Mouse (Mus musculus) telencephalon, adult 2 months (tissue): ENCODE results near the gene Slc44a2.
A peak's percentile ranks its signal among the peaks of the same experiment; 100 is the strongest.

Source experiments
- DNase-seq: peaks from one replicate; pipeline ENCODE4 v3.0.0-alpha.2; 2011; ENCODE audit warnings: low read depth, low spot score

Slc44a2 gene

DNA sequence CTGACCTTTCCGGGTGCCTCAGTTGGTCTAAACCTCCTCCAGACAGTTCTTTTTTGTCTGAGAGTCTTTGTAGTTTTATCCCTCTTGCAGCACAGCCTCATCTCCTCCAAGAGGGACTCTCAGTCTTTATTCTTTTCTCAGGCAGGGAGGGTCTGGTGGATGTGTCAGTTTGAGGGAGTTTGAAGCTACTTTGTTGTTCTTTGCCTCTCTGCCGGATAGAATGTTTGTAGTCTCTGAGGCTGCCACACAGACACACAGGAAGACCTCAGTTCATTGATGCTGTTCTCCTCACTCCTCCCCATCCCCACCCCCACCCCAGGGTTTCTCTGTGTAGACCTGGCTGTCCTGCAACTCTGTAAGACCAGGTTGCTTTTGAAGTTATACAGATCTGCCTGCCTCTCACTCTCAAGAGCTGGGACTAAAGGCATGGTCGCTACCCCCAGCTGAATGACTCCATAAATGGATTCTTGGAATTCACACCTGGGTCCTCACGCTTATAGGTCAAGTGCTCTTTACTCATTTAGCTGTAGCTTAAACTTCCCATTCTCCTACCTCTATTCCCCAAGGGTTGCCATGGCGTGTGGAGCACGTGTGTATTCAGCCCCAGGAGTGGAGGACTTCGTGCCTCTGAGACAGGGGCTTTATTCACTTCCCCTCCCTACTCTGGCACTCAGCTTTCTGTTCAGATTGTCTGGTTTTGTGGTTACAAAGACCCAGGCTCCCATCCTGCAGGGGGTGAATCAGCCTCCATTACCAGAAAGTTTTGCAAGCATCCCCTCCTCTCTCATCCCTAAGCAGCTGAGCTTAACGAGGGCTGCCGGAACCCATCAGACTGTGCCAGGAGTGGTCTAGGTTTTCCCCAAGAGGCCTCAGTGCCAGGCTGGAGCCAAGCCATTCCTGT, 11.9 kb downstream of the Slc44a2 start:
- DNase-seq: no peak

DNA sequence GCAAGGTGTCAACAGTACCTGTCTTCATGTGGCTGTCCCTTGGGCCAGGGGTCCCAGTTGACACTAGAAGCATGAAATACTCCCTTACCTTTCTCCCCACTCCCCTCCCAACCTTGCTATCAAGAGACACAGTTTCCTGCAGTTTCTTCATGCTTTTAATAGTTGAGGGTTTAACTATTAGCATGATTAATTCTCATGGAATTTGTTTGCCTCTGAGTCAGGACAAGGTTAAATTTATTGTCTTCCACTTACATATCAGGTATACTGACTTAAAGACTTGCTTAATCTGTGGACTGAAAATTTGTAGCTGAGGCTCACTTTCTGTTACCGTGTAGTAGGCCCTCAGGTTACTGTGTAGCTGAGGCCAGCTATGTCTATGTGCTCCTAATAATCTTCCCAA, 13.0 kb downstream of the Slc44a2 start:
- no peak for DNase-seq

GRCm38 (mm10) chr9:21334747-21335146, 14.2 kb downstream of the Slc44a2 start:
- no peak for DNase-seq

DNA sequence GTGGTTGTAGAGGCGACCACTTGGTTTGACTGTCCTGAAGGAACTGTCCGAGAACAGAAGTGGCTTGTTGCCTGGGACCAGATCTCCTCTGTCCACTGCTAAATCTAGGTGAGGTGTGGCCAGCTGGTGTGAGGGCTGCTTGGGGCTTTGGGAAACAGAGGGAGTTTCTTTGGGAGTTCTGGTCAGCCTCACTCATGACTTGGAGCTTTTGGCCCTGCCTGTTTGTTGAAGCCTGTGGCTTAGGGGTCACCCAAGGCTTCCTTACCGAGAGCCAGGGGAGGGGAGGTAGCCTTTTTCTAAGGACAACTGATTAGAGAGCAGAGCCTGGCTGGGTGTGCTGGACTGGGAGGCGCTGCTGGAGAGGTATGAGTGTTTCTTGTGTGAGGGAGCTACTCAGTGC, 14.9 kb downstream of the Slc44a2 start:
- DNase-seq: no peak

DNA sequence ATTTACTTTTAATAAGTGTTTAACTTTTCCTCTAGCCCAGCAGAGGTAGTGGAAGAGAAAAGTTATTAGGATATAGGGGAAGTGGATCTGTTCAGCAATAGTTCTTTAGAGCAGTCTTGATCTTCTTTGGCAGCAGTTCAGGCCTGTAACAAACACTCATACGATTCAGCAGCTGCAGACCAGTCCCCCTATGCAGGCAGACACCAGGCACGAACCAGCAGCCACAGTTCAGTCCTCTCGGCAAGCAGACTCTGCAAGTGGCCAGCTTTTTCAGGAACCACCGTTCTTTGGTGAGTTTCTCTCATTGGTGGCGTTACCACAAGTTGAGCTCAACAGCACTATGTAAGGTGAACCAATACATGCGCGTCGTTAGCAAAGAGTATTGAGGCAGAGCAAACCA, 16.0 kb downstream of the Slc44a2 start:
- DNase-seq: no peak

DNA sequence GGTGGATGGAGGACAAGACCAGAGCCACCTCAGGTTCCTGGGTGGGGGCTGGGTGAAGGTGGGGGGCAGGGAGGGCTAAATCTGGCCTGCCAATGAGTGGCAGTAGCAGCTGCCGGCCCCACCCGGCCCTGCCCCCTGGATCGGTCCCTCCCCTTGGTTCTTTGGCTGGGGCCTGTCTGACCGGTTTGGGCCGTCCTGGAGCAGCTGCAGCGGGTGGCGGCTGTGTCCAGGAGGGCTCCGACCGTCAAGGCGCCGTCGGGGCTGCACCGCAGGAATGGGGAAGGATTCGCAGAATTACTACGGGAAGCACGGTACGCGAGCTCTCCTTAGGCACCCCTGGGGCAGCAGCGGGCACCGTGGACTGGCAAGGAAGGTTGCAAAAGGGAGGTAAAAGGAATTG, 17.2 kb downstream of the Slc44a2 start:
- DNase-seq: no peak

DNA sequence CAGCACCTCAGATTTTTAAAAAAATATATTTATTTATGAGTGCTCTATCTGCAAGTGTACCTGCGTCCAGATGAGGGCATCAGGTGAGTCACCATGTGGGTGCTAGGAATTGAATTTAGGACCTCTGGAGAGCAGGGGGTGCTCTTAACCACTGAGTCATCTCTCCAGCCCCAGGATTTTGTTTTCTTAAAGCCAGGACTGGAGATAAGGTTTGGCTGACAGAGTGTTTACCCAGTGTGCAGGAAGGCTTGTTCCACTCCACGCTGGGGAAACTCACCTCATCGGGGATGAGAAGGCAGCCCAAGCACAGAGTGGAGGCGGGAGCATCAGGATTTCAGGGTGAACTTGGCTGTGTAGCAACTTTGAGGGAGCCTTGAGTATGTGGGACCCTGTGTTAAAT, 19.9 kb downstream of the Slc44a2 start:
- no peak for DNase-seq

GRCm38 (mm10) chr9:21346627-21347365, 26.3 kb downstream of the Slc44a2 start:
- no peak for DNase-seq

DNA sequence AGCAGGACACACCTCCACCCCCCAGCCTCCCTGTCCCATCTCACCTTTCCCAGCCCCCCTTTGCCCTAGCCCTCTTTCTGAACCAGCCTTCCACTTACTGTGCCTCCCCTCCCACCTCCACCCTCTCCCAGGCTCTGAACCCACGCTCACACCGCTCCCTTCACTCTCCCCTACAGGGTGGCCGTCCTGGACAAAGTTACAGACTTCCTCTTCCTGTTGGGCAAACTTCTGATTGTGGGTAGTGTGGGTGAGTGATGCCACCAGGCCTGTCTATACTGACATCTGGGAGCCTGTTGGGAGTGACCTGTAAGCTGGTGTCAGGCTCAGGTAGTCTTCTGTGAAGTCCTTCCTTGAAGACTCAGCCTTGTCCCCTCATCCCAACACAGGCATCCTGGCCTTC, 27.7 kb downstream of the Slc44a2 start:
- no peak for DNase-seq

DNA sequence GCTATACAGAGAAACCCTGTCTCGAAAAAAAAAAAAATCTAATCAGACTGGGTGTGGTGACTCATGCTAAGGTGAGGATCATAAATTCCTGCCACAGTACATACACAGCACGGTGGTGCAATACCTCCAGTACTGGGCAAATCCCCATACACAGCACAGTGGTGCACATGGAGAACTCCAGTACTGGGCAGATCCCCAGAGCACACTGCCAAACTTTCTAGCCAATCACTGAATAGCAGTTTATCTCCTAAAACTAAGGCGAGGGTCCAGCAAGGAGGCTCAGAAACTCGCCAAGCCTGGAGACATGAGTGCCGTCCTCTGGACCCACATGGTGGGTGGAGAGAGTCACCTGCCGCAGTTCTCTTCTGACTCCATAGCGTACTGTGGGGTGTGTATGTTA, 30.7 kb downstream of the Slc44a2 start:
- DNase-seq: no peak

DNA sequence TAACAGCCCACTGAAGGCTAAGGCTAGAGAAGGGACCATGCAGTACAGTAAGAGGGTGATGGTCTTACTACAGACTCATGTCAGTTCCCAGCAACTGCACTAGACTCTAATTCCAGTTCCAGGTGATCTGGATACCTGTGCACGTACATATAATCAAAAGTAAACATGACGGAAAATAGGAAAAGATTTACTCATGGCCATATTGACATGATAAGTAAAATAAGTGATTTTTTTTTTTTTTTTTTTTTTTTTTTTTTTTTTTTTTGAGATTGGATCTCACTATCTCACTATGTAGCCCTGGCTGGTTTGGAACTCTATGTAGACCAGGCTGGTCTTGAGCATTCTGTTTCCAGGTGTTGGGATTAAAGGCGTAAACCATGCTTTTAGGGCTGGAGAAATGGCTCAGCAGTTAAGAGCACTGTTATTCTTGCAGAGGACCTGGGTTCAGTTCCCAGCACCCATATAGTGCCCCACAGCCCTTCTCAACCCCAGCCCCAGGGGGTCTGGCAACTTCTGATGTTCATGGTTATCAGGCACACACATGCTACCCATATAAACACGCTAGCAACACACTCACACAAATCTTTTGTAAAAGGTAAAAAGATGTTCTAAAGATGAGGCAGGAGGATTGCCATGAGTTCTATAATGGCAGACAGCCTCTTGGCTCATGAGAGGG, 31.3 kb downstream of the Slc44a2 start:
- DNase-seq: no peak

DNA sequence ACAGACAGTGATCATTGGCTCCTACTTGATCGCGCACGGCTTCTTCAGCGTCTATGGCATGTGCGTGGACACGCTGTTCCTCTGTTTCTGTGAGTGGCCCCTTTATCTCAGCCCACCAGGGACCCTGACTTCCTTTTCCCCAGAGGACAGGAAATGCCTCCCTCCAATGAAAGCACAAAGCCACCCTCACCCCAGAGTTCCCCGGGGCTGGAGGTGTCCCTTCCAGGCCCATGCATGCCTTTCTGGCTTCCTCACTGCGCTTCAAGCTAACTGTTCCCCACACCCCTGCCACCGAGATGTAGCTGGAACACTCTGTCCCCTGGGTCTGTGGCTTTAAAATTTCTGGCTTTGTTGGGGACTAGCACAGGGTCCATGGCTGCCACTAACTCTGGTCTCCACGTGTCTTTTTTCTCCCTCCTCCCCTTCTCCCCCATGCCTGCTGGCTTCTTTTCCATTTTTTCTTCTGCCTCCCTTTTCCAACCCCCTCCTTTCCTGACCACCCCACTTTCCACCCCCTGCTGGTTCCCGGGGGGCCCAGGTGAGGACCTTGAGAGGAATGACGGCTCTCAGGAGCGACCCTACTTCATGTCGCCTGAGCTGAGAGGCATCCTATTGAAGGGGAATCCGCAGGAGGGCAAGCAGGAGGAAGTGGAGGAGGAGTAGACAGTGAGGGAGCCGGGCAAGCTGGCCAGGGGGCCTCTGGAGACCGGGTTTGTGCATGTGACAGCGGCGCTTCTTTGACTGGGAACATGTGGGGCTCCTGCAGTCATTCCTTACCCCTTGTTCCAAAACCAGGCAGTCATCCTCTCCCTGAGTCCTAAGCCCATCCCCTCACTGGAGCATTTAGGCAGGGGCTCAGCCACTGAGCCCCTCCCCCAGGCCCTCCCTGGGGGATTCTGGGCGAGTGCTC, 32.2 kb downstream of the Slc44a2 start:
- DNase-seq: no peak

DNA sequence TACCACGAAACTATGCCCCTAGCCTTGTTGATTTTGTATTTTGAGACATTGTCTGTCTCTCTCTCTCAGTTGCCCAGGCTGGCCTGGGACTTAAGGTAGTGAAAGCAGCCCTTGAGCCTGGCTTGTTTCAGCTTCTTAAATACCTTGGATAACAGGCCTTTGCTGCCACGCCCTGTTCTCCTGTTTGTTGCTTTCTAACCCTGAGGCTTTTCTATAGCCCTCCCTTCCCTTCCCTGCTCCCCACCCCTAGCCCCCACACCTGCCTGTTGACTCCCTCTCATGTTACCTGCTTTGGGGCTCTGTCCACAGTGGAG, 32.8 kb downstream of the Slc44a2 start:
- DNase-seq: no peak

DNA sequence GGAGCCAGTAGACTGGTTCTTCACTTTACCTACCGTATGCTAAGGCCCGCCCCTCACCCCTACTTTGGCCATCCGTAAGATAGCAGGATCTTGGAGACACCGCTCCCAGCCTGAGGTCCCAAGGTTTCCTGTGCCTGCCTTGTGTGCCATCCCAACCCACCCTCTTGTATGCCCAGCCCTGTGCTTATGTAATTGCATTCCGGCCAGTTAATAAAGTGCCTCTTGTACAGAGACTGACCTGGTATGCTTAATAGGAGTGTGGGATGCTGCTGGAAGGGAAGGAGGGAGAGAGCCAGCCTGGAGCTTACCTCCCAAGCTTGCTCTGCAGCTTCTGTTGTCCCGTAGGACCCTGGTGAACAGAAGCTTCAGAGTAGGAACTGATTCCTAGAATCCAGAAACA, 34.3 kb downstream of the Slc44a2 start:
- no peak for DNase-seq

GRCm38 (mm10) chr9:21356981-21357718, 36.7 kb downstream of the Slc44a2 start:
- DNase-seq: peak; percentile 47

- peak; percentile 34 for DNase-seq
Measured at GRCm38 (mm10) chr9:21366541-21367220, 46.2 kb downstream of the Slc44a2 start.

- DNase-seq: peak; percentile 100
Measured at GRCm38 (mm10) chr9:21367357-21368111, 47.0 kb downstream of the Slc44a2 start, which contains the start of gene Ilf3. Gene Ilf3, plus strand, starts transcription at chr9:21367871.

- peak; percentile 16 for DNase-seq
Measured at GRCm38 (mm10) chr9:21368131-21368584, 47.7 kb downstream of the Slc44a2 start.

- no peak for DNase-seq
Measured at GRCm38 (mm10) chr9:21369080-21369479, 48.6 kb downstream of the Slc44a2 start.
